Mouse (Mus musculus) liver, embryonic 16.5 days (tissue): Measurements from ENCODE around the gene Naxe. TPM values are rescaled to one million over a fixed set of nuclear protein-coding genes. Genes with fewer than 3 reads are reported as not detected.

Experiments
- ATAC-seq: fragments of 200-750 bp; cut with Nextera tagmentation; 2 replicates; pipeline ENCODE4 v1.8.0; 2017; ENCODE audit warnings: low read depth, mild to moderate bottlenecking, moderate number of reproducible peaks, moderate library complexity
- H3K27ac ChIP-seq: fragments of 300-500 bp; sonication (generic); 2 replicates; pipeline ENCODE4 v1.5.1; 2014; ENCODE audit warnings: mild to moderate bottlenecking, low read length
- H3K27me3 ChIP-seq: fragments of 300-500 bp; sonication (generic); 2 replicates; pipeline ENCODE4 v1.6.1; 2014; ENCODE audit warnings: low read depth, low read length, mixed read lengths; ENCODE audit not compliant: control insufficient read depth, insufficient read depth
- H3K36me3 ChIP-seq: fragments of 300-500 bp; sonication (generic); 2 replicates; pipeline ENCODE4 v1.6.1; 2014; ENCODE audit warnings: mild to moderate bottlenecking; ENCODE audit not compliant: control insufficient read depth, insufficient read depth
- H3K4me1 ChIP-seq: fragments of 300-500 bp; sonication (generic); 2 replicates; pipeline ENCODE4 v1.6.1; 2014; ENCODE audit warnings: low read depth, low read length, mixed read lengths; ENCODE audit not compliant: control insufficient read depth
- H3K4me2 ChIP-seq: fragments of 300-500 bp; sonication (generic); 2 replicates; pipeline ENCODE4 v1.6.1; 2014; ENCODE audit warnings: low read depth, low read length, mixed read lengths
- H3K4me3 ChIP-seq: fragments of 300-500 bp; sonication (generic); 2 replicates; pipeline ENCODE4 v1.5.1; 2014; ENCODE audit warnings: low read depth, mild to moderate bottlenecking, low read length
- H3K9ac ChIP-seq: fragments of 300-500 bp; sonication (generic); 2 replicates; pipeline ENCODE4 v1.6.1; 2014; ENCODE audit warnings: low read depth, low read length
- H3K9me3 ChIP-seq: fragments of 300-500 bp; sonication (generic); replicated peaks from 2 replicates; pipeline ENCODE4 v1.6.1; 2016; ENCODE audit warnings: low read length; ENCODE audit not compliant: control insufficient read depth
- WGBS: fragments of 180-500 bp; shearing (Covaris S2); extraction: QIAGEN DNeasy Blood & Tissue Kit; methylation state at CpG from one replicate; pipeline ENCODE4 v1.1.7; 2014; ENCODE audit not compliant: insufficient replicate concordance; 5-methylcytosine and 5-hydroxymethylcytosine counted together
- polyA plus RNA-seq: library from polyadenylated mRNA; unstranded; fragments of >200 nt; fragmentation: Nextera tagmentation; extraction: Ambion mirVana; gene quantifications from 2 replicates; pipeline ENCODE4 v1.2.1, GENCODE M21; 2015

Gene Naxe
- polyA plus RNA-seq, 1 experiment from 2014 or later: 83.2 TPM

DNA sequence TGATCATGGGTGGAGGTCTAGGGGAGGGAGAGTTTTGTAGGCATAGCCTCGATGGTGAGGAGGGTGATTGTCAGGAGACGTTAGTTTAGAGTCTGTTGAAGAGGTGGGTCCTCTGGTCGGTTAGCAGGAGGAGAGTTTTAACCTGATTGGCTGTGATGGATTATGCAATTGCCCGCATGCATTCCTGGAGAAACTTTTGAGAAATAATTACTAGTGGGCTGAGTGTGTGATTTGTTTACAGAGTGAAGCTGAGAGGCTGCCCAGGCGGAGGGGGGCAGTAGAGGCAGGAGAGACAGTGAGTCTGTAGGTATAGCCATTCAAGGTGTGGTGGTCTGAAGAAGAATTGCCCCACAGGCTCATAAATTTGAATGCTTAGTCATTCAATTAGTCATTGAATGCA is 24.8 kb downstream of the Naxe start:
- Histone ChIP-seq H3K9ac (no peak overlapping the region), H3K27me3 (peaks cover 25% of the 10 kb centered on the region)

GRCm38 (mm10) chr3:88030608-88031395 is 27.5 kb downstream of the Naxe start:
- H3K4me3 ChIP-seq: no peak overlapping the region
- H3K9ac ChIP-seq: no peak overlapping the region
- ATAC-seq: peak; percentile 74
- WGBS: 17% methylated on average over 19 of the region's 19 CpGs
- no peak overlapping the region for H3K27ac ChIP-seq
- H3K36me3 ChIP-seq: no peaks in the 10 kb centered on the region
- no peaks in the 10 kb centered on the region for H3K4me1 ChIP-seq
- H3K4me2 ChIP-seq: no peak overlapping the region; the same call in 1 of the 2 replicates
- H3K27me3 ChIP-seq: peaks cover 25% of the 10 kb centered on the region
- H3K9me3 ChIP-seq: peaks cover 3% of the 10 kb centered on the region

More for the DNA sequence above, 24.8 kb downstream of the Naxe start:
- H3K9me3 ChIP-seq: no peaks in the 10 kb centered on the region
- H3K27ac ChIP-seq: no peak overlapping the region
- 51% methylated on average over 5 of the region's 5 CpGs for WGBS
- H3K36me3 ChIP-seq: no peaks in the 10 kb centered on the region
- no peak for ATAC-seq
- H3K4me1 ChIP-seq: no peaks in the 10 kb centered on the region
- H3K4me2 ChIP-seq: no peak overlapping the region
- H3K4me3 ChIP-seq: no peak overlapping the region

DNA sequence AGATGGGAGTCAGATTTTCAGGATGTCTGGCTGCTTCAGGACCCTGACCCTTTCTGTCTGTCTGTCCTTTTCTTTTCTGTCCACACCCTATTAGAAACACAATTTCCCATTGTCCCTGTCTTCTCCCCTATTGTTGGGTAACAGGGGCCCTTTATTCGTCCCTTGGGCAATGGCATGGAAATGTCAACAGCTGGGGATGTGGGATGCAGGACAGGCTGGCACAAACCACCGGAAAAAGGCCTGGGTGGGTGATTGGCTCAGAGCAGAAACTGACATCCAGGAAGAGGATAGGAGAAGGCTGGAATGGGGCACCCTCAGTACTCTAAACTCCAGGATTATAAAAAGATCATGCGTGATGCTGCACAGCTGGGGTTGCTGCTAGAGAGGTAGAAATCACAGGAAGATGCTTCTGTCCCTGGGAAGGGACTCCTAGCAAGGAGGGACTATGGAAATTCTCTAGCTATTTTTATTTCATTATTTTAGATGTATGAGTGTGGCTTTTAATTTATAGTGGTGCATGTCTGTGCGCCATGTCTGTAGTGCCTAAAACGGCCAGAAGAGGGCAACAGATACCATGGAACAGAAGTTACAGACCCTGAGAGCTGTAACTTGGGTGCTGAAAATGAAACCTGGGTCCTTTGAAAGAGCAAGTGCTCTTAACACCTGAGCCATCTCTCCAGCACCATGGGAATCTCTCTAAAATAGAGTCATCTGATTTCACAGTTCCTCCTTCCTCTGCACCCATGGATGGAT is 30.7 kb downstream of the Naxe start, which contains the start of gene Hapln2:
Gene Hapln2 (minus strand): TSS at position 150 of the 753 bp plus-strand sequence.
- ATAC-seq: no peak
- H3K9ac ChIP-seq: no peak within 1 kb of the TSS
- WGBS: 40% methylated on average over 5 of the region's 5 CpGs
- no peak within 1 kb of the TSS for H3K27ac ChIP-seq
- H3K4me2 ChIP-seq: no peak within 1 kb of the TSS
- H3K36me3 ChIP-seq: no peaks in the 10 kb centered on the region
- H3K9me3 ChIP-seq: peaks cover 3% of the 10 kb centered on the region
- peaks cover 9% of the 10 kb centered on the region for H3K4me1 ChIP-seq
- no peak within 1 kb of the TSS for H3K4me3 ChIP-seq
- peaks cover 57% of the 10 kb centered on the region for H3K27me3 ChIP-seq

DNA sequence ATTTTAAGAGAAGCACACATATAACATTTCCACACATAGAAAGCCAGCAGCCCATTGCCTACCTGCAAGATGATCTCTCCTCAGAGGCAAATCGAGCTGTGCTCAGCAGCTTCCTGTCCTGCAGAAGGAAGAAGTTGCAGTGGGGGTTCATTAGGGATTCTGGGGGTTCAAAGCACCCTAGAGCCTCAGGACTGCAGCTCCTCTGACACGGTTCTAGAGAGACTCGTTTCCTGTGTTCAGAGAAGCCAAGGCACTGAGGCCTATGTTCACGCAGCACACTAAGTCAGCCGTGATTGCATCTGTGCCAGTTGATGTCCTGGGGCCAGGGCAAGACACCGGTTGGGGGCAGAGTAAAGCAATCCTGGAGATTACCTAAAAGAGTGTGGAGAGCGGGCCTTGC is 31.5 kb downstream of the Naxe start:
- WGBS: 43% methylated on average over 7 of the region's 7 CpGs
- Histone ChIP-seq H3K9ac (no peak overlapping the region), H3K36me3 (no peaks in the 10 kb centered on the region), H3K27me3 (peaks cover 60% of the 10 kb centered on the region), H3K9me3 (peaks cover 3% of the 10 kb centered on the region), H3K27ac (no peak overlapping the region), H3K4me3 (no peak overlapping the region), H3K4me2 (no peak overlapping the region), H3K4me1 (peaks cover 11% of the 10 kb centered on the region)
- ATAC-seq: no peak

DNA sequence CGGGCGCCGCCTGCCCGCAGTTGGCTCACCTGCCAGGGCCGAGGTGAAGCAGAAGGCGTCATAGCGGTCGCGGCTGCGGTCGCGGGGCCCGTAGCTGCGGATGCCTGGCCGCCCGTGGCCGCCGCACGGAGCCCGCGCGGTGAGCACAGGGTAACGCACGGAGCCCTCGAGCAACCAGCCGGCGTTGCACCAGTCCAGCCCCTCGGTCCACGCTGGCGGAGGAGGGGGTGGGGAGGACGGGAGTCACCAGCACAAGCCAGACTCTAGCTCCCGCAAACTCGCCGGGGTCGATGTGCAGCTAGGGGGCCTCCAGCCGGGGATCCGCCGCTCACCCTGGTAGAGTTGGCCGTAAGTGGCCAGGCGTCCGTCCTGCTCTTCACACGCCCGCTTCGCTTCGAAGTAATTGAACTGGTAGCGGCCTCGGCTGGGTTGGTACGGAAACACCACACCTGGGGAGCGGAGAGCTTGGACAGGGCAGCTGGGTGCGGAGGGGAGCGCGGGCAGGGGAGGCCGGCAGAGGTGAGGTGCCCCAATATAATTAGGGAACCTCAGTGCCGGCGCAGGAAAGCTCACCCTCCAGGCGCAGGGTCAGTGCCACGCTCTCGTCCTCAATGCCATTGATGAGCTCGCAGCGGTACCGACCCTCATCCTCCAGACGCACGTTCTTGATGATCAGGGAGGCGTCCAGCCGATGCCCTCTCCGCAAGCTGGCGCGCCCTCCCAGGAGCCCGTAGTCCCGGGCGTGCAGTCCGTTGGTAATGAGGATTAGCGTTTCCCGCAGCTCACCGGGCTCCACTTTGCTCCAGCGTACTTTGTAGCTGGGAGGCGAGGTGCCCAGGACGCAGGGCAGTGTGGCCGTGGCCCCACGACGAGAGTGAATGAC is 34.9 kb downstream of the Naxe start:
- Histone ChIP-seq H3K9ac (0 out of 2 replicates have a peak overlapping the region, but pooled peaks have one; percentile 20), H3K27me3 (peaks cover 70% of the 10 kb centered on the region)
- 1% methylated on average over 80 of the region's 81 CpGs for WGBS

GRCm38 (mm10) chr3:88022322-88023191 is 35.7 kb downstream of the Naxe start:
- no peaks in the 10 kb centered on the region for H3K36me3 ChIP-seq
- peak; percentile 89 for ATAC-seq
- no peaks in the 10 kb centered on the region for H3K9me3 ChIP-seq
- peak overlapping the region; percentile 82 for H3K4me2 ChIP-seq
- 0 out of 2 replicates have a peak overlapping the region, but pooled peaks have one; percentile 20 for H3K9ac ChIP-seq
- peaks cover 70% of the 10 kb centered on the region for H3K27me3 ChIP-seq
- H3K4me3 ChIP-seq: peak overlapping the region; percentile 60
- H3K27ac ChIP-seq: no peak overlapping the region
- WGBS: 2% methylated on average over 66 of the region's 66 CpGs
- peaks cover 11% of the 10 kb centered on the region for H3K4me1 ChIP-seq

More for the DNA sequence above, 34.9 kb downstream of the Naxe start:
- Histone ChIP-seq H3K9me3 (peaks cover 3% of the 10 kb centered on the region), H3K4me3 (peak overlapping the region; percentile 60), H3K4me2 (peak overlapping the region; percentile 82), H3K27ac (no peak overlapping the region), H3K4me1 (peaks cover 11% of the 10 kb centered on the region), H3K36me3 (no peaks in the 10 kb centered on the region)
- no peak; the same call in 1 of the 2 replicates for ATAC-seq

GRCm38 (mm10) chr3:88010634-88011265 is 47.5 kb downstream of the Naxe start:
- Histone ChIP-seq H3K27ac (no peak overlapping the region), H3K4me2 (no peak overlapping the region), H3K4me1 (no peaks in the 10 kb centered on the region), H3K9ac (no peak overlapping the region), H3K27me3 (no peaks in the 10 kb centered on the region), H3K36me3 (no peaks in the 10 kb centered on the region), H3K9me3 (no peaks in the 10 kb centered on the region), H3K4me3 (no peak overlapping the region)
- 4% methylated on average over 6 of the region's 6 CpGs for WGBS
- no peak for ATAC-seq
